15 mouse cellular contexts compared by ENCODE assay signal in the genomic region with DNA sequence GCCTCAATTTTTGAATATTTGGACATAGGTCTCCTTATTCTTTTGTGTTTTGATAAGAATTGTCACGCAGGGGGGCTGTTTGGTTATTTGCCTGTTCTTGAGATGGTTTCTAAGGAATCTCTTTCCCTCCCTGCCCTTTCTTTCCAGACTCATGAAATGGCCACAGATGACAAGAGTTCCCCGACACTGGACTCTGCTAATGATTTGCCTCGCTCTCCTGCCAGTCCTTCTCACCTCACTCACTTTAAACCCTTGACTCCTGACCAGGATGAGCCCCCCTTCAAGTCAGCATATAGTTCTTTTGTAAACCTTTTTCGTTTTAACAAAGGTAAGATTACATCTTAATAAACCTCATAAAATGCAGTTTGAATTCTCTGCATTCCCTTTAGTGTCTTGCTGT.
"Had no signal": no experiment of that assay in that cellular context is flagged by ENCODE, and none has a peak within 500 bp of the region (broad histone marks: within the 10 kb centered on the region; RNA-seq: fewer than 3 reads in every experiment).

No protein-coding gene starts in this region.

- H3K4me2 ChIP-seq: neural tube, embryonic 15.5 days; stomach, embryonic 15.5 days had no signal

- H3K9ac ChIP-seq: neural tube, embryonic 15.5 days; stomach, embryonic 15.5 days had no signal

- DNase-seq: retina, postnatal 1 day; right cerebral cortex, adult 18-20 months; right cerebral cortex, postnatal 14 days; right cerebral cortex, postnatal 25 days; right cerebral cortex, postnatal 4 days; spleen, adult 18-20 months; thymus, adult 18-20 months; thymus, adult 2 months; thymus, postnatal 14 days; thymus, postnatal 25 days; thymus, postnatal 36 days; thymus, postnatal 4 days had no signal

- H3K4me3 ChIP-seq: neural tube, embryonic 15.5 days; stomach, embryonic 15.5 days had no signal

- H3K9me3 ChIP-seq: neural tube, embryonic 15.5 days; stomach, embryonic 15.5 days had no signal

- H3K27me3 ChIP-seq: neural tube, embryonic 15.5 days; stomach, embryonic 15.5 days had no signal

- H3K27ac ChIP-seq: neural tube, embryonic 15.5 days; stomach, embryonic 15.5 days; stomach, postnatal 0 days had no signal
